Mouse (Mus musculus): ENCODE results near the gene C1qtnf5. TPM values are rescaled to one million over a fixed set of nuclear protein-coding genes. Genes with fewer than 3 reads are reported as not detected.

C1qtnf5 gene
- polyA plus RNA-seq, 1 experiment: 25.4 TPM

GRCm38 (mm10) chr9:44126746-44127145, 19.7 kb downstream of the C1qtnf5 start:
- H3K4me3 ChIP-seq (ENCODE audit: insufficient read depth, low read length): no peak overlapping the region
- TF ChIP-seq POLR2A (IDR thresholded peaks at IDR 0.05; ENCODE audit: low read depth, low read length): no peak
- no peak for TF ChIP-seq CTCF (IDR thresholded peaks at IDR 0.05; ENCODE audit: borderline replicate concordance, insufficient read depth, low read length)
- H3K27ac ChIP-seq (ENCODE audit: insufficient read depth, low read length): no peak overlapping the region
- H3K4me1 ChIP-seq (ENCODE audit: control insufficient read depth, insufficient read depth, low read length): peaks cover 10% of the 10 kb centered on the region

- TF ChIP-seq CTCF (IDR thresholded peaks at IDR 0.05; ENCODE audit: borderline replicate concordance, insufficient read depth, low read length) (no peak), POLR2A (IDR thresholded peaks at IDR 0.05; ENCODE audit: low read depth, low read length) (no peak)
- Histone ChIP-seq H3K27ac (ENCODE audit: insufficient read depth, low read length) (no peak overlapping the region), H3K4me3 (ENCODE audit: insufficient read depth, low read length) (no peak overlapping the region), H3K4me1 (ENCODE audit: control insufficient read depth, insufficient read depth, low read length) (peaks cover 10% of the 10 kb centered on the region)
Observed at GRCm38 (mm10) chr9:44127351-44127801, 20.3 kb downstream of the C1qtnf5 start.

GRCm38 (mm10) chr9:44129633-44130032, 22.6 kb downstream of the C1qtnf5 start:
- peak overlapping the region; percentile 93 for H3K27ac ChIP-seq (ENCODE audit: insufficient read depth, low read length)
- H3K4me1 ChIP-seq (ENCODE audit: control insufficient read depth, insufficient read depth, low read length): peaks cover 10% of the 10 kb centered on the region
- peak overlapping the region; percentile 11; the same call in 1 of the 2 replicates for H3K4me3 ChIP-seq (ENCODE audit: insufficient read depth, low read length)
- no peak for TF ChIP-seq CTCF (IDR thresholded peaks at IDR 0.05; ENCODE audit: borderline replicate concordance, insufficient read depth, low read length)
- TF ChIP-seq POLR2A (IDR thresholded peaks at IDR 0.05; ENCODE audit: low read depth, low read length): no peak

GRCm38 (mm10) chr9:44130034-44130433, 23.0 kb downstream of the C1qtnf5 start:
- Histone ChIP-seq H3K27ac (ENCODE audit: insufficient read depth, low read length) (peak overlapping the region; percentile 93), H3K4me1 (ENCODE audit: control insufficient read depth, insufficient read depth, low read length) (peaks cover 10% of the 10 kb centered on the region), H3K4me3 (ENCODE audit: insufficient read depth, low read length) (peak overlapping the region; percentile 11; the same call in 1 of the 2 replicates)
- TF ChIP-seq CTCF (IDR thresholded peaks at IDR 0.05; ENCODE audit: borderline replicate concordance, insufficient read depth, low read length): no peak
- TF ChIP-seq POLR2A (IDR thresholded peaks at IDR 0.05; ENCODE audit: low read depth, low read length): peak; percentile 66

- Histone ChIP-seq H3K4me1 (ENCODE audit: control insufficient read depth, insufficient read depth, low read length) (peaks cover 10% of the 10 kb centered on the region), H3K27ac (ENCODE audit: insufficient read depth, low read length) (peak overlapping the region; percentile 91), H3K4me3 (ENCODE audit: insufficient read depth, low read length) (no peak overlapping the region)
- TF ChIP-seq POLR2A (IDR thresholded peaks at IDR 0.05; ENCODE audit: low read depth, low read length): no peak
- no peak for TF ChIP-seq CTCF (IDR thresholded peaks at IDR 0.05; ENCODE audit: borderline replicate concordance, insufficient read depth, low read length)
Observed at GRCm38 (mm10) chr9:44130581-44131275, 23.7 kb downstream of the C1qtnf5 start.

GRCm38 (mm10) chr9:44131276-44131590, 24.2 kb downstream of the C1qtnf5 start:
- Histone ChIP-seq H3K27ac (ENCODE audit: insufficient read depth, low read length) (no peak overlapping the region; the same call in 1 of the 2 replicates), H3K4me1 (ENCODE audit: control insufficient read depth, insufficient read depth, low read length) (peaks cover 8% of the 10 kb centered on the region), H3K4me3 (ENCODE audit: insufficient read depth, low read length) (no peak overlapping the region)
- no peak for TF ChIP-seq CTCF (IDR thresholded peaks at IDR 0.05; ENCODE audit: borderline replicate concordance, insufficient read depth, low read length)
- TF ChIP-seq POLR2A (IDR thresholded peaks at IDR 0.05; ENCODE audit: low read depth, low read length): no peak

- no peak overlapping the region for H3K4me3 ChIP-seq (ENCODE audit: insufficient read depth, low read length)
- no peak for TF ChIP-seq POLR2A (IDR thresholded peaks at IDR 0.05; ENCODE audit: low read depth, low read length)
- TF ChIP-seq CTCF (IDR thresholded peaks at IDR 0.05; ENCODE audit: borderline replicate concordance, insufficient read depth, low read length): no peak
- H3K4me1 ChIP-seq (ENCODE audit: control insufficient read depth, insufficient read depth, low read length): peaks cover 6% of the 10 kb centered on the region; the same call in 1 of the 2 replicates
- no peak overlapping the region for H3K27ac ChIP-seq (ENCODE audit: insufficient read depth, low read length)
Observed at GRCm38 (mm10) chr9:44132200-44132599, 25.2 kb downstream of the C1qtnf5 start.

- TF ChIP-seq CTCF (IDR thresholded peaks at IDR 0.05; ENCODE audit: borderline replicate concordance, insufficient read depth, low read length) (no peak), POLR2A (IDR thresholded peaks at IDR 0.05; ENCODE audit: low read depth, low read length) (no peak)
- Histone ChIP-seq H3K4me1 (ENCODE audit: control insufficient read depth, insufficient read depth, low read length) (peaks cover 6% of the 10 kb centered on the region; the same call in 1 of the 2 replicates), H3K4me3 (ENCODE audit: insufficient read depth, low read length) (peak overlapping the region; percentile 39; the same call in 1 of the 2 replicates), H3K27ac (ENCODE audit: insufficient read depth, low read length) (peak overlapping the region; percentile 10; the same call in 1 of the 2 replicates)
Observed at GRCm38 (mm10) chr9:44133287-44133686, 26.2 kb downstream of the C1qtnf5 start.

- Histone ChIP-seq H3K4me1 (ENCODE audit: control insufficient read depth, insufficient read depth, low read length) (peaks cover 6% of the 10 kb centered on the region; the same call in 1 of the 2 replicates), H3K4me3 (ENCODE audit: insufficient read depth, low read length) (peak within 1 kb of the TSS; percentile 85), H3K27ac (ENCODE audit: insufficient read depth, low read length) (peak within 1 kb of the TSS; percentile 60; the same call in 1 of the 2 replicates)
- TF ChIP-seq POLR2A (IDR thresholded peaks at IDR 0.05; ENCODE audit: low read depth, low read length) (peak; percentile 91), CTCF (IDR thresholded peaks at IDR 0.05; ENCODE audit: borderline replicate concordance, insufficient read depth, low read length) (no peak)
Observed at GRCm38 (mm10) chr9:44134101-44134850, 27.2 kb downstream of the C1qtnf5 start, which contains the start of gene Mcam. TSS of gene Mcam (plus strand) at chr9:44134469.
